Mouse (Mus musculus): ENCODE measurements around the gene Nck2. TPM values are rescaled to one million over a fixed set of nuclear protein-coding genes. Genes with fewer than 3 reads are reported as not detected.

Gene Nck2
- total and polyA plus RNA-seq, 2 experiments from 2014 or later = 40.3 to 79.2 TPM

GRCm38 (mm10) chr1:43446731-43447601, 2.6 kb downstream of the Nck2 start:
- WGBS = 18% methylated on average over 16 of the region's 16 CpGs
- no peaks in the 10 kb centered on the region for H3K36me3 ChIP-seq (ENCODE audit: insufficient read depth)
- H3K4me3 ChIP-seq (ENCODE audit: low read depth, low read length) = peak overlapping the region; percentile 96
- ATAC-seq (no peak), DNase-seq (no peak)
- peaks cover 13% of the 10 kb centered on the region for H3K4me1 ChIP-seq (ENCODE audit: insufficient read depth)
- H3K9ac ChIP-seq = peak overlapping the region; percentile 96
- TF ChIP-seq CTCF (IDR thresholded peaks at IDR 0.05; ENCODE audit: low read depth) = no peak
- H3K27ac ChIP-seq (ENCODE audit: low read depth, low read length) = 0 out of 2 replicates have a peak overlapping the region, but pooled peaks have one; percentile 89
- H3K27me3 ChIP-seq (ENCODE audit: insufficient read depth, low read length) = no peaks in the 10 kb centered on the region
- peak overlapping the region; percentile 76 for H3K4me2 ChIP-seq (ENCODE audit: low read depth)
- no peaks in the 10 kb centered on the region for H3K9me3 ChIP-seq (ENCODE audit: low read length)

- Histone ChIP-seq H3K4me1 (ENCODE audit: insufficient read depth) (peaks cover 13% of the 10 kb centered on the region), H3K4me2 (ENCODE audit: low read depth) (peak overlapping the region; percentile 76)
- 48% methylated on average over 9 of the region's 9 CpGs for WGBS
Measured at GRCm38 (mm10) chr1:43447602-43448287, 3.4 kb downstream of the Nck2 start.

GRCm38 (mm10) chr1:43450811-43451210, 6.4 kb downstream of the Nck2 start:
- Histone ChIP-seq H3K36me3 (ENCODE audit: insufficient read depth) (no peaks in the 10 kb centered on the region), H3K9ac (no peak overlapping the region; the same call in 1 of the 2 replicates), H3K4me1 (ENCODE audit: insufficient read depth) (peaks cover 13% of the 10 kb centered on the region), H3K27ac (ENCODE audit: low read depth, low read length) (no peak overlapping the region), H3K27me3 (ENCODE audit: insufficient read depth, low read length) (no peaks in the 10 kb centered on the region), H3K4me2 (ENCODE audit: low read depth) (no peak overlapping the region), H3K9me3 (ENCODE audit: low read length) (no peaks in the 10 kb centered on the region), H3K4me3 (ENCODE audit: low read depth, low read length) (no peak overlapping the region)
- WGBS = 81% methylated on average over 1 of the region's 1 CpGs
- TF ChIP-seq CTCF (IDR thresholded peaks at IDR 0.05; ENCODE audit: low read depth) = no peak
- ATAC-seq (no peak), DNase-seq (no peak)

More at GRCm38 (mm10) chr1:43447602-43448287, 3.4 kb downstream of the Nck2 start:
- no peaks in the 10 kb centered on the region for H3K36me3 ChIP-seq (ENCODE audit: insufficient read depth)
- no peak for TF ChIP-seq CTCF (IDR thresholded peaks at IDR 0.05; ENCODE audit: low read depth)
- ATAC-seq (no peak), DNase-seq (no peak)
- peak overlapping the region; percentile 96 for H3K4me3 ChIP-seq (ENCODE audit: low read depth, low read length)
- H3K9ac ChIP-seq = peak overlapping the region; percentile 14; the same call in 1 of the 2 replicates
- no peaks in the 10 kb centered on the region for H3K9me3 ChIP-seq (ENCODE audit: low read length)
- H3K27ac ChIP-seq (ENCODE audit: low read depth, low read length) = no peak overlapping the region
- no peaks in the 10 kb centered on the region for H3K27me3 ChIP-seq (ENCODE audit: insufficient read depth, low read length)

GRCm38 (mm10) chr1:43453683-43454082, 9.3 kb downstream of the Nck2 start:
- Histone ChIP-seq H3K4me1 (ENCODE audit: insufficient read depth) (no peaks in the 10 kb centered on the region), H3K27ac (ENCODE audit: low read depth, low read length) (no peak overlapping the region), H3K4me2 (ENCODE audit: low read depth) (no peak overlapping the region), H3K9me3 (ENCODE audit: low read length) (no peaks in the 10 kb centered on the region), H3K27me3 (ENCODE audit: insufficient read depth, low read length) (no peaks in the 10 kb centered on the region), H3K9ac (no peak overlapping the region), H3K36me3 (ENCODE audit: insufficient read depth) (no peaks in the 10 kb centered on the region), H3K4me3 (ENCODE audit: low read depth, low read length) (no peak overlapping the region)
- no peak for ATAC-seq
- TF ChIP-seq CTCF (IDR thresholded peaks at IDR 0.05; ENCODE audit: low read depth) = no peak
- 93% methylated on average over 3 of the region's 3 CpGs for WGBS
- DNase-seq = no peak

GRCm38 (mm10) chr1:43454741-43455140, 10.4 kb downstream of the Nck2 start:
- Histone ChIP-seq H3K4me1 (ENCODE audit: insufficient read depth) (no peaks in the 10 kb centered on the region), H3K9me3 (ENCODE audit: low read length) (no peaks in the 10 kb centered on the region), H3K4me2 (ENCODE audit: low read depth) (no peak overlapping the region), H3K27ac (ENCODE audit: low read depth, low read length) (no peak overlapping the region), H3K27me3 (ENCODE audit: insufficient read depth, low read length) (no peaks in the 10 kb centered on the region), H3K9ac (no peak overlapping the region), H3K4me3 (ENCODE audit: low read depth, low read length) (no peak overlapping the region), H3K36me3 (ENCODE audit: insufficient read depth) (no peaks in the 10 kb centered on the region)
- DNase-seq = no peak
- no peak for ATAC-seq
- TF ChIP-seq CTCF (IDR thresholded peaks at IDR 0.05; ENCODE audit: low read depth) = no peak
- WGBS = 92% methylated on average over 8 of the region's 8 CpGs

GRCm38 (mm10) chr1:43455196-43455595, 10.8 kb downstream of the Nck2 start:
- 61% methylated on average over 1 of the region's 1 CpGs for WGBS
- Histone ChIP-seq H3K9ac (no peak overlapping the region), H3K4me2 (ENCODE audit: low read depth) (no peak overlapping the region), H3K9me3 (ENCODE audit: low read length) (no peaks in the 10 kb centered on the region), H3K27ac (ENCODE audit: low read depth, low read length) (no peak overlapping the region), H3K4me3 (ENCODE audit: low read depth, low read length) (no peak overlapping the region), H3K4me1 (ENCODE audit: insufficient read depth) (no peaks in the 10 kb centered on the region), H3K27me3 (ENCODE audit: insufficient read depth, low read length) (no peaks in the 10 kb centered on the region), H3K36me3 (ENCODE audit: insufficient read depth) (no peaks in the 10 kb centered on the region)
- TF ChIP-seq CTCF (IDR thresholded peaks at IDR 0.05; ENCODE audit: low read depth) = no peak
- DNase-seq (no peak), ATAC-seq (no peak)
